Mouse (Mus musculus) midbrain, embryonic 12.5 days (tissue): ENCODE data around the gene Wfs1. TPM values are rescaled to one million over a fixed set of nuclear protein-coding genes. Genes with fewer than 3 reads are reported as not detected.
A peak's percentile ranks its signal among the peaks of the same experiment; 100 is the strongest.
"Not testable (repeated sequence)": the region's sequence is repeated elsewhere in the genome, so short reads cannot be mapped to it uniquely, and the experiment has no call there.

Experiments used
- ATAC-seq: fragments of 200-750 bp; cut with Nextera tagmentation; 2 replicates; pipeline ENCODE4 v1.8.0; 2017; ENCODE audit warnings: low read depth, moderate TSS enrichment, moderate library complexity; ENCODE audit not compliant: low FRiP score
- H3K27ac ChIP-seq: fragments of 300-500 bp; sonication (generic); replicated peaks from 2 replicates; pipeline ENCODE4 v1.5.1; 2016; ENCODE audit warnings: mild to moderate bottlenecking
- H3K27me3 ChIP-seq: fragments of 300-500 bp; sonication (generic); 2 replicates; pipeline ENCODE4 v1.6.1; 2016; ENCODE audit warnings: mild to moderate bottlenecking
- H3K36me3 ChIP-seq: fragments of 300-500 bp; sonication (generic); 2 replicates; pipeline ENCODE4 v1.6.1; 2016
- H3K4me1 ChIP-seq: fragments of 300-500 bp; sonication (generic); 2 replicates; pipeline ENCODE4 v1.6.1; 2016
- H3K4me2 ChIP-seq: fragments of 300-500 bp; sonication (generic); replicated peaks from 2 replicates; pipeline ENCODE4 v1.6.1; 2016; ENCODE audit warnings: mild to moderate bottlenecking, moderate library complexity
- H3K4me3 ChIP-seq: fragments of 300-500 bp; sonication (generic); 2 replicates; pipeline ENCODE4 v1.5.1; 2016; ENCODE audit warnings: mild to moderate bottlenecking
- H3K9ac ChIP-seq: fragments of 300-500 bp; sonication (generic); replicated peaks from 2 replicates; pipeline ENCODE4 v1.6.1; 2016; ENCODE audit warnings: mild to moderate bottlenecking, moderate library complexity
- H3K9me3 ChIP-seq: fragments of 300-500 bp; sonication (generic); 2 replicates; pipeline ENCODE4 v1.6.1; 2016; ENCODE audit warnings: mild to moderate bottlenecking
- WGBS: fragments of 180-500 bp; shearing (Covaris S2); methylation state at CpG from one replicate; pipeline ENCODE4 v1.1.7; 2016; 5-methylcytosine and 5-hydroxymethylcytosine counted together
- polyA plus RNA-seq: library from polyadenylated mRNA; unstranded; fragments of >200 nt; fragmentation: Nextera tagmentation; extraction: Ambion mirVana; gene quantifications from 2 replicates; pipeline ENCODE4 v1.2.1, GENCODE M21; 2016

Gene Wfs1
- polyA plus RNA-seq, 1 experiment from 2014 or later: 7.2 TPM

DNA sequence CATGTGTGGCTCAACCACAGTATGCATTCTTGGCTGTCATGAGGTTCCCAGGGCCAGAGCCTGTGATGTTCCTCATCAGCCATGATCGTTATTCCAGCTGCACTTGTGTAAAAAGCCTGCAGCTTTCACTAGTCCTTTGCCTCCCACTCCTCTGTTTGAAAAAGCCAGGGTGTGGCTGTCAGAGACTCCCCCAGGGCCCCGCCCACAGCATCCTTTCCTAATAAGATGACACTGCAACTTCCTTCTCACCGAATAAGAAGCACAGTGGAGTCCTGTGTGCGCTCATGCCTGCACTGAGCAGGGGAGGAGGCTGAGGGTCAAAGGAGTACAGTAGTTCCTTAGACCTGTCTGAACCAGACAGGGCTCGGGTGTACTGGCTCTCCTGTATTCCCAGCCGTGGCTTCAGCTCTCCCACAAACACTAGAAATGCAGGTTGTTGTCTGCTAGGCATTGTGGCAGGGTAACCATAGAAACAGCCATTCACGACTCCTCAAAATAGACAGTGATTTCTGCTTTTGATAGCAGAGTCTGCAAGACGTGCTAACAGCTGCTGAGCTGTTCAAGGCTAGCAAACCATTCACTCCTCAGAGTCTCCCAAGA is 43.8 kb downstream of the Wfs1 start:
- Histone ChIP-seq H3K4me2 (no peak overlapping the region), H3K27me3 (no peaks in the 10 kb centered on the region), H3K4me3 (no peak overlapping the region), H3K9ac (no peak overlapping the region), H3K27ac (0 out of 2 replicates have a peak overlapping the region, but pooled peaks have one; percentile 7), H3K9me3 (no peaks in the 10 kb centered on the region), H3K4me1 (peaks cover 12% of the 10 kb centered on the region), H3K36me3 (no peaks in the 10 kb centered on the region)
- ATAC-seq: no peak
- WGBS: 41% methylated on average over 8 of the region's 8 CpGs

DNA sequence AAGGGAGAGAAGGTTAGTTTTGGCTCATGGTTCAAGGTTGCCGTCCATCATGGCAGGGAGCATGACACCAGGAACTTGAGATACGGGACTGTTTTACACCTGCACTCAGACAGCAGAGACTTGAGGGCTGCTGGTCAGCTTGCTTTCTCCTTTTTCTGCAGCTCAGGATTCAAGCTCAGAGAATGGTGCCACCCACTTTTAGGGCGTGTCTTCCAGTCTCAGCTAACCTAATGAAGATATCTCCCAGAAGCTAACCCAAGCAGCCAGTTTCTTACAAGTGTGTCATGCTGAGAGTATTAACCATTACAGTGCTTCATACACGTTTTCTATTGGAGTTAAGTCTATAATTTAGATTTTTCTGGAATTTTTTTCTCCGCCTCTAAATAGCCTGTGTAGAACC is 44.5 kb downstream of the Wfs1 start:
- ATAC-seq: no peak
- H3K27ac ChIP-seq: no peak overlapping the region
- no peak overlapping the region for H3K4me2 ChIP-seq
- WGBS: 72% methylated on average over 5 of the region's 5 CpGs
- H3K27me3 ChIP-seq: no peaks in the 10 kb centered on the region
- no peak overlapping the region for H3K9ac ChIP-seq
- H3K4me1 ChIP-seq: peaks cover 12% of the 10 kb centered on the region
- no peaks in the 10 kb centered on the region for H3K9me3 ChIP-seq
- no peak overlapping the region for H3K4me3 ChIP-seq
- H3K36me3 ChIP-seq: no peaks in the 10 kb centered on the region

DNA sequence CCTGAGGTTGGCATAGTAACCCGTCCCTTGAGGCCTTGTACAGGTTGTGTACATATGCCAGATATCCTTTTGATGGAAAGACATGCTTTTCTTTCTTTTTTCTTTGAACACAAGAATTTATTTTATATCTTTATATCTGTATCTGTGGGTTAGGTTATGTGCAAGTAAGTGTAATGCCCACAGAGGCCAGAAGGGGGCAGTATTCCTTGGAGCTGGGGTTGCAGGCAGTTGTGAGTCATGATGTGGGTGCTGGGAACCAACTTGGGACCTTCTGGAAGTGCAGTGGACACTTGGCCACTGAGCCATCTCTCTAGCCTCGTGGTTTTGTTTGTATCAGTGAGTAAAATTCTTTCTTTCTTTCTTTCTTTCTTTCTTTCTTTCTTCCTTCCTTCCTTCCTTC is 46.6 kb downstream of the Wfs1 start:
- Histone ChIP-seq H3K4me1 (peaks cover 12% of the 10 kb centered on the region), H3K4me3 (no peak overlapping the region), H3K4me2 (no peak overlapping the region), H3K27me3 (no peaks in the 10 kb centered on the region), H3K9ac (no peak overlapping the region), H3K27ac (no peak overlapping the region), H3K36me3 (no peaks in the 10 kb centered on the region), H3K9me3 (no peaks in the 10 kb centered on the region)
- ATAC-seq: no peak
- 89% methylated on average over 2 of the region's 2 CpGs for WGBS

DNA sequence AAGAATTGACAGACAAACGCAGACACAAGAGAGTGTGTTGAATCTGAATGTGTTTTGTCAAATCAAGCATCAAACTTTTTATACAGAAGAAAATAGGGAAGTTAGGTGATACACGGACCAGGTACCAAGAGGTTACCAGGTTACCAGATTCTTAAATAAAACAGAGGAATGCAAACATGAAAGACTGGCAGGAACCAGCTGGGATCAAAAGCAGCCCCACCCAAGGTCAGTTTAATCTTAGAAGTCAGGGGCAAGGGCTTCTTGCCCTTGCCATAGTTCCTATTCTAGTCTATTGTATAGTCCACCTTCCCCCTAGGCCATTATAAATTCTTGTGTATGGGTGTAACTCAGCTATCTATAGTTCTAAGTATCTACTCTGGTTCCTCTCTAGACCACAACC is 50.0 kb downstream of the Wfs1 start:
- peaks cover 13% of the 10 kb centered on the region for H3K4me1 ChIP-seq
- not testable (repeated sequence) for H3K9me3 ChIP-seq, H3K27me3 ChIP-seq, H3K4me3 ChIP-seq, H3K36me3 ChIP-seq, H3K4me2 ChIP-seq, ATAC-seq, H3K27ac ChIP-seq, H3K9ac ChIP-seq
- 70% methylated on average over 2 of the region's 2 CpGs for WGBS

DNA sequence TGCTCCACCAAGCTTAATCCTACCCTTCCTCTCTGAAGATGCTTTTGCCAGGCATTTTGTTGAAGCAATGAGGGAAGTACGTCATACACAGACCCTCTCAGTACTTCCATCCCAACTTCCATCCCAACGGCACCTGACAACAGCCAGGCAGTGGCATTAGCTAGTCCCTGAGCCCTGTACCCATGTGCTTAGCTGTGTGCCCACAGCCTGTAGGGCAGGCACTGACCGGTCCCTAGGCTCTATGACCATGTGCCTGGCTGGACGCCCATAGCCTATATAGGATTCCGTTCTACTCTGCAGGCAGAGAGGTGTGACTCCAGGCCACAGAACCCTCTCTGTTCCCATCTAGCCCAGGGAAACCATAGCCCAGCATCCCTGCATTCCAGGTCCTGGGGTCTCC is 51.0 kb downstream of the Wfs1 start:
- Histone ChIP-seq H3K27ac (no peak overlapping the region), H3K4me1 (peaks cover 13% of the 10 kb centered on the region), H3K9me3 (no peaks in the 10 kb centered on the region), H3K4me3 (no peak overlapping the region), H3K27me3 (no peaks in the 10 kb centered on the region), H3K36me3 (no peaks in the 10 kb centered on the region), H3K9ac (no peak overlapping the region), H3K4me2 (no peak overlapping the region)
- 94% methylated on average over 5 of the region's 5 CpGs for WGBS
- no peak for ATAC-seq

DNA sequence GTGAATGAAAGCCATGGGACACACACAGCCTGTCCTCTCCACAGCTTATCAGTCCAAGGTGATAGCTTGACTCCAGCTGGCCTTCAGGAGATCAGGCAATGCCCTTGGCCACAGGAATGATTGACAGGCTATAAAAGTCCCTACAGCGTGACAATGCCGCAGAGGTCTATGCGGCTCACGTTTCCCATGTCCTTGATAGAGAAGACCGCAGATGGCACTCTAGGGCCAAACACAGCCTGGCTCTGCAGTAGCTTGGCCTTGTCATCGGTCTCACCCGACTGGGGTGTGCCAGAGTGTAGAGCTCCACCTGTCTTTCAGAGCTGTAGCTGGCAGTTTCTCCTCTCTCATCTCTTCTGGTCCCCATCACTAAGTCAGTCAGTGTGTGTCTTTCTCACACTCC is 52.5 kb downstream of the Wfs1 start:
- Histone ChIP-seq H3K36me3 (no peaks in the 10 kb centered on the region), H3K4me2 (no peak overlapping the region), H3K27me3 (no peaks in the 10 kb centered on the region), H3K4me3 (no peak overlapping the region), H3K4me1 (peaks cover 13% of the 10 kb centered on the region), H3K9ac (no peak overlapping the region), H3K9me3 (no peaks in the 10 kb centered on the region), H3K27ac (no peak overlapping the region)
- no peak for ATAC-seq
- 85% methylated on average over 7 of the region's 7 CpGs for WGBS

DNA sequence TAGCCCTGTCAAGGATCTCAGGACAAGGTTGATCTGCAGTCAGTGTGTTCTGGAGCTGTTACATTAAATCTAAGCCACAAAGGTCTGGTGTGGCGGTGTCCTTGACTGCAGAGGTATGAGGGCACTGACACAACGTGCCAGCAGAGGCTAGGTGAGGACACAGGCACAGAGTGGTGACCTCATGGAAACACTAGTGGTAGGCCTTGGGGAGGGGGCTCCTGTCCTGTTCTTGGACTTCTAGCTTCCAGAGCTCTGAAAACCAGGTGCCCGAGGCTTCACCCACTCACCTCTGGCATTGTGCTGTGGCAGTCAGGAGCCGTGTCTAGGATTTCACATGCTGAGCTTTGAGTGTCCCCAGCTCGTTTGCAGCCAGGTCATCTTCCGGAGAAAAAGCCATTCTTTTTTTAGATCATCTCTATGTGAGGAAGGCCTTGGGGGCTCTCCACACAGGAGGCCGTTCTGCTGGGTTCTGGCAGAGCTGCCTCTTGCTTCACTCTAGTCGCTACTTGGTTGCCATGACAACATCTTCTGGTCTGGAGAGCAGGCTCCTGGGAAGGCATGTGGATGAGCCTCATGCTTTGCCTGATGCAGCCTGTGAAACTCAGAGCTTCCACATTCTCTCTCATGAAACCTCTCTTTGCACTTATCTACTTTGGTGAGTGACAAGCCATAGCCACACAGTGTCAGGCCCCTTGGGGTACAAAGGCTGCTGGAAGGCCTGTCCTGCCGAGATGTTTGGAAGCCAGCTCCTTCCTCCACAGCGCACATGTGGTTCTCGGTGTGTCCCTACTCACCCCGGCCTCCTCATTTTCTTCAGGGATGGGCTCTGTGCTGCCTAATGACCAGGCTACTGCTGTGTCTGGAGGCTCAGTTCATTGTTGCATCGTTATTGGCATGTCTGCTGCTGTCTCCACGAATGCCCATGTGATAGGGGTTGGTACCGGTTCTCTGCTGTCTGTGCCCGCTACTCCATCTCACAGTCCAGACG is 53.2 kb downstream of the Wfs1 start:
- Histone ChIP-seq H3K9ac (no peak overlapping the region), H3K4me1 (peaks cover 13% of the 10 kb centered on the region), H3K4me2 (no peak overlapping the region), H3K27me3 (no peaks in the 10 kb centered on the region), H3K36me3 (no peaks in the 10 kb centered on the region), H3K9me3 (no peaks in the 10 kb centered on the region), H3K4me3 (no peak overlapping the region), H3K27ac (0 out of 2 replicates have a peak overlapping the region, but pooled peaks have one; percentile 16)
- WGBS: 62% methylated on average over 17 of the region's 17 CpGs
- peak; percentile 78 for ATAC-seq

DNA sequence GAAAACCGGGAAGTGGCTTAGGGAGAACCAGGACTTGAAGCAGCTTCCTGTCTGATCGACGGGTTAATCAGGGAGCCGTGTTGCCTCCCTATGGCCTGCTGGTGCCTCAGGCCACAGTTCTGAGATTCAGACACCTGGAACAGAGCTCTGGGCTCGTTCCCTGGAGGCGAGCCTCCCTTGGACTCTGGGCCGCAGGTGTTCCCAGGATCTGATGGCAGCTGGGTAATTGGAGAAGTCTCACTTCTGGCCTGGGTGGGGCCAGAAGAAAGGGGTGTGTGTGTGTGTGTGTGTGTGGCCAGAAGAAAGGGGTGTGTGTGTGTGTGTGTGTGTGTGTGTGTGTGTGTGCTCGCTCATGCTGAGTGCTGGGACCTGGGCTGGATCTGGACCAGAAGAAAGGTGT is 55.6 kb downstream of the Wfs1 start:
- H3K4me3 ChIP-seq: no peak overlapping the region
- no peak overlapping the region for H3K4me2 ChIP-seq
- H3K4me1 ChIP-seq: peaks cover 13% of the 10 kb centered on the region
- no peaks in the 10 kb centered on the region for H3K27me3 ChIP-seq
- ATAC-seq: no peak
- no peaks in the 10 kb centered on the region for H3K36me3 ChIP-seq
- H3K9me3 ChIP-seq: no peaks in the 10 kb centered on the region
- 71% methylated on average over 7 of the region's 8 CpGs for WGBS
- H3K27ac ChIP-seq: no peak overlapping the region
- no peak overlapping the region for H3K9ac ChIP-seq

DNA sequence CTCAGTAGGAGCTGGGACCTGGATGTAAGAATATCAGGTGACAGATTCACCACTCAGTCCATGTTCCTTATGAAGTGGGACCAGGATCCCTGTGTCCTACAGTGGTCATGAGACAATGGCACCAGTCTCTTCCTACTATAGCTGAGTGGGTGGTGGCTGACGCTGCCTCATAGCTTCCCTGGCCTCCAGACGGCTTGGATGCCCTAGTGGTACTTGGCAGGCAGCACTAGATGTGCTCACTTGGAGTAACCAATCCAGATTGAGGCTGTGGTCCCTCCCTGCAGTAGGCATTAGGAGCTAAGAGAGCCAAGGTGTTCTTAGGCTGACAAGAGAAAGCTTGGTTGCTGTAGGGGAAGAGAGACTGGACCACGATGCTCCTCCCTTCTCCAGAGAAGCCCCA is 59.6 kb downstream of the Wfs1 start:
- 72% methylated on average over 3 of the region's 3 CpGs for WGBS
- Histone ChIP-seq H3K4me1 (no peaks in the 10 kb centered on the region), H3K4me2 (no peak overlapping the region), H3K36me3 (no peaks in the 10 kb centered on the region), H3K27ac (no peak overlapping the region), H3K9ac (no peak overlapping the region), H3K27me3 (no peaks in the 10 kb centered on the region), H3K9me3 (no peaks in the 10 kb centered on the region), H3K4me3 (no peak overlapping the region)
- no peak for ATAC-seq

DNA sequence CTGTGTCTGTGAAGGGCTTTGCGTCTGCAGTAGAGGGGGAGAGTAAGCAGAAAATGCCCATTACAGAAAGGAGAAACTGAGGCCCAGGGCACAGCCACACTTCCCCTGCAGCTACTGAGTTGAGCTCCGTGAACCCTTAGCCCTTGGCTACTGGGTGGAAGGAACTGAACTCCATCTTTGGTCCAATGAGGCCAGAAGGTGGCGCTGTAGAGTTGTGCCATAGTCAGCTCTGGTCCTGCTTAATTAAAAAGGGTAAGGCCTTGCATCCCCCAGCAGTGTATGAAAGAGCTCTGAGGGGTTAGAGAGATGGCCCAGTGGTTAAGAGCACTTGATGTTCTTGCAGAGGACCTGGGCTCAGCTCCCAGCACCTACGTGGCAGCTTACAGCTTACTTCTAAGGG is 60.3 kb downstream of the Wfs1 start:
- ATAC-seq: no peak
- no peak overlapping the region for H3K4me3 ChIP-seq
- WGBS: 46% methylated on average over 4 of the region's 4 CpGs

DNA sequence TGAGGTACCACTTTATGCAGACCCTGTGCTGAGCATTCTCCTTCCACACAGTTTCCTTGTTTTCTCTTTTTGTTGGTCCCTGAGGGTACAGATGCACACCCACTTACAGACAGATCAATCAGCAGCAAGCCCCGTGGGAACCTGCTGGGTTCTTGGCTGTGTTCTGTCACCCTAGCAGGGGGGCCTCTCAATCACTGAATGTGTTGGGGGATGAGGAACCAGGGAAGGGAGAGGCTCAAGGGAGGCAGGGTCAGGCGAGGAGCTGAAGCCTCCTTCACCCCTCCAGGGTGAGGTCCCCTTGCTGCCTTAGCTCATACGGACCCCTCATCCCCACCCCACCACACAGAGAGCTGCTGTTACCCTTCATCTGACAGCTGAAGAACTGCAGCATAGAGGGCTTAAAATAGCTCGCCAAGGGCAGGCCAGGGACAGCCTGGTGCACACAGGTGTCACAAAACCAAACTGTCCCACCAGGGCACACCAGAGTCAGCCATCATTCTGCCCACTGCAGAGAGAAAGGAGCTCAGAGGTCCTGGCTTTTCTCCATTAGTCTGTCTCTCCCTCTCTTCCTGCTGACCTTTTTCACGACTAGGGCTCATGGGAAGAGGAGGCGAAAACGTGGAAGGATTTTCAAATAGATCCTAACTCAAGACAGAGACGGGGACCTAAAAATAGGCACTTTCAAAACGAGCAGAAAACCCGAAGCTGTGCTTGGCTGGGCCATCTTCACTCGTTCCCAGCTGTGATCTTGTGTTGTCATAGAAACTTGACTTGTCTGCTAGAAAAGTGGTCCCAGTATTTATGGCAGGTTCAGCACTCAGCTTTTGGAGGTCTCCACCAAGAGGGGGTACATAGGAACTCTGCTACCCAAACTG is 64.9 kb downstream of the Wfs1 start:
- ATAC-seq: no peak
- no peak overlapping the region for H3K4me3 ChIP-seq

More for the DNA sequence above, 60.3 kb downstream of the Wfs1 start:
- Histone ChIP-seq H3K9me3 (no peaks in the 10 kb centered on the region), H3K27ac (no peak overlapping the region), H3K36me3 (no peaks in the 10 kb centered on the region), H3K27me3 (no peaks in the 10 kb centered on the region; the same call in 1 of the 2 replicates), H3K9ac (no peak overlapping the region), H3K4me2 (no peak overlapping the region), H3K4me1 (no peaks in the 10 kb centered on the region)

More for the DNA sequence above, 64.9 kb downstream of the Wfs1 start:
- H3K4me2 ChIP-seq: no peak overlapping the region
- H3K27me3 ChIP-seq: peaks cover 4% of the 10 kb centered on the region; the same call in 1 of the 2 replicates
- no peaks in the 10 kb centered on the region for H3K36me3 ChIP-seq
- H3K27ac ChIP-seq: no peak overlapping the region
- no peak overlapping the region for H3K9ac ChIP-seq
- H3K4me1 ChIP-seq: no peaks in the 10 kb centered on the region
- WGBS: 61% methylated on average over 11 of the region's 11 CpGs
- H3K9me3 ChIP-seq: no peaks in the 10 kb centered on the region
